Mouse (Mus musculus): ENCODE measurements at regions not wholly inside any gene's neighbourhood (a gene's known extent, or its start where the extent isn't known, plus 50 kb on each side); places are given as distances from the start of the nearest gene placed in this dataset.

GRCm38 (mm10) chr2:103891240-103891767, 66.5 kb upstream of the Lmo2 start:
- in situ Hi-C loops (cut with MboI, MseI): no loop called here

GRCm38 (mm10) chr2:103893159-103893740, 64.5 kb upstream of the Lmo2 start:
- in situ Hi-C loops (cut with MboI, MseI): no loop called here

- in situ Hi-C loops (cut with MboI, MseI): no loop called here
These were observed 64.0 kb upstream of the Lmo2 start for GRCm38 (mm10) chr2:103893805-103894204.

GRCm38 (mm10) chr2:103894981-103895676, 62.7 kb upstream of the Lmo2 start:
- in situ Hi-C loops (cut with MboI, MseI): no loop called here

- in situ Hi-C loops (cut with MboI, MseI): no loop called here
These were observed 61.6 kb upstream of the Lmo2 start for GRCm38 (mm10) chr2:103896160-103896559.

- in situ Hi-C loops (cut with MboI, MseI): no loop called here
These were observed 61.0 kb upstream of the Lmo2 start for GRCm38 (mm10) chr2:103896814-103897213.

- in situ Hi-C loops (cut with MboI, MseI): no loop called here
These were observed 58.1 kb upstream of the Lmo2 start for GRCm38 (mm10) chr2:103899713-103900112.

GRCm38 (mm10) chr2:103900384-103900783, 57.4 kb upstream of the Lmo2 start:
- in situ Hi-C loops (cut with MboI, MseI): no loop called here

GRCm38 (mm10) chr2:103901457-103901856, 56.3 kb upstream of the Lmo2 start:
- in situ Hi-C loops (cut with MboI, MseI): no loop called here

- in situ Hi-C loops (cut with MboI, MseI): no loop called here
These were observed 55.0 kb upstream of the Lmo2 start for GRCm38 (mm10) chr2:103902777-103903176.

- in situ Hi-C loops (cut with MboI, MseI): no loop called here
These were observed 52.1 kb upstream of the Lmo2 start for GRCm38 (mm10) chr2:103905681-103906080.

- in situ Hi-C loops (cut with MboI, MseI): no loop called here
These were observed 51.1 kb upstream of the Lmo2 start for GRCm38 (mm10) chr2:103906581-103907184.

Data from T-helper 17 cell (primary cell).